Mouse (Mus musculus): ENCODE data around the gene Cwc25.
A peak's percentile ranks its signal among the peaks of the same experiment; 100 is the strongest.

Cwc25 gene

GRCm38 (mm10) chr11:97766154-97766881 is at the start of gene Cwc25:
Gene Cwc25, minus strand, starts transcription at chr11:97766556.
- DNase-seq (ENCODE audit: low spot score): peak; percentile 96

DNA sequence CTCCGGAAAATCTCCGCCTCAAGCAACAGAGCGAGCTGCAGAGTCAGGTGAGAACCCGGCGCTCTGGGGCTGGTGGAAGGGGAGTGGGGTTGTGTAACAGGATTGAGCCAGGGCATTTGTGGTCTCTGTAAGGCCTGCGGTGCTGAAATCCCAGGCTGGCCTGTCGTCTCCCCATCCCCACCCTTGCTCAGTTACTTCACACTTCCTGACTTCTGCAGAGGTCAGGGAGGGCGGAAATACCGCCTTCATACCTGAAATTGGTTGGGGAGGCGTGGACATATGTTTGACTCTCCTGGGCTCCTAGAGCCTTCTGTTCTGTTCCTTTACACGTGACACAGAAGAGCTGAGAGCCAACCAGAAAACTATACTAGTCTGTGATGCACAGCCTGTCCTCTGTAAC is 49.4 kb upstream of the Cwc25 start:
- DNase-seq (ENCODE audit: low spot score): no peak

GRCm38 (mm10) chr11:97813746-97814515 is 47.6 kb upstream of the Cwc25 start:
- DNase-seq (ENCODE audit: low spot score): no peak

- no peak for DNase-seq (ENCODE audit: low spot score)
Observed at GRCm38 (mm10) chr11:97813085-97813484, 46.7 kb upstream of the Cwc25 start.

DNA sequence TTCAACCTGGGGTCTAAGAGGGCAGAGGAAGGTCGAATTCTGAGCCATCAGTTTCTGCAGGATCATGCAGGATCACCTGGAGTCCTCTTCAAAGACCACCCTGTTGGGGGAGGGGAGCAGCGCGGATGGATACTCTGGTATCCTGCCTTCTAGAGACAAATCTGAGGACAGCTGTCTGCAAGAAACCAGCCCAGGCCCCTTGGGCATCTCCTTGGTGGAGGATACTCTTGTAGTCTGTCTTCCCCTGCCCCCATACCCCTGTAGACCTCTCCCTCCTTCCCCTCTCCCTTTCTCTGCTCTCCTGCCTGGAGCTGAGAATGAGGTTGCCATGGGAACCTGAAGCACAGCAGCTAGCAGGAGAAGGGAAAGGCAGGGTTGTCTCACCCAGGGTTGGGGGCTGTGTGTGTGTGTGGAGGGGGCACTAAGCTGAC is 46.1 kb upstream of the Cwc25 start:
- DNase-seq (ENCODE audit: low spot score): no peak

GRCm38 (mm10) chr11:97811569-97812362 is 45.4 kb upstream of the Cwc25 start:
- DNase-seq (ENCODE audit: low spot score): no peak

DNA sequence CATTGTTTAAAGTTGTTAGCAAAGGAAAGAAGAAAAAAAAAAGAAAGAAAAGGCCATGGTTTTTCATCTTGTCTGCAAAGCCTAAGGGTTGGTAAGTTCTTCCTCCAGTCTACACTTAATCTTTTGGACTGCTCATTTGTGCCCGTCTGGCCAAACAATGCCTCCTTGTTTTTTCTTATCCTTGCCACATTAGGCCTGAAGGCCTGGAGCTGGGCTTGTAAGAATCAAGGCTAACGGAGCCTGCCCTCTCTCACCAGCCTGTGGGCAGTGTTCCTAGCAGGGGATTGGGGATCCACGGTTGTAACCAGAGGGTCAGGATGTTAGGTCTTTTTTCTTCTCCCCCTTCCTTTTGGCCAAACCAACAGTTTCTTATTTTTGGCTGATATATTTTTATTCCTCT is 44.6 kb upstream of the Cwc25 start:
- DNase-seq (ENCODE audit: low spot score): no peak

GRCm38 (mm10) chr11:97810356-97810755 is 44.0 kb upstream of the Cwc25 start:
- DNase-seq (ENCODE audit: low spot score): peak; percentile 76

- DNase-seq (ENCODE audit: low spot score): no peak
Observed at GRCm38 (mm10) chr11:97809235-97810121, 43.1 kb upstream of the Cwc25 start.

- DNase-seq (ENCODE audit: low spot score): no peak
Observed at GRCm38 (mm10) chr11:97808621-97809234, 42.4 kb upstream of the Cwc25 start.

DNA sequence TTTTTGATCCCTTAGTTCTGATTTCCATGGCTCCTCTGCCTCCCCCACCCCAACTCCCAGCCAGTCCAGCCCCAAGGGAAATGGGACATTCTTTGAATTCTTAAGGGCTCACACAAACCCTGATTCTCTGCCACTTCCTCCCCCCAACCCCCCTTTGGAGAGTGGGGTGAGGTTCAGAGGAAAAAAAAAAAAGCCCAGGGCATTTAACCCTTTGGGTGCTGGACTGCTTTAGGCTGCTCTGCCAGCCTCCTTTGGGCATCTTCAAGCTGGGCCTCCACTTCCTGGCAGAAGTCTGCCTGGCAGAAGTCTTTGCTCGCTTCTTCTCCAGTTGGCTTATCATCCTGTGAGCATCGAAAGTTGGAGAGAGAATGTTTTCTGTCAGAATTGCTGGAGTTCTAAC is 41.7 kb upstream of the Cwc25 start:
- peak; percentile 63 for DNase-seq (ENCODE audit: low spot score)

DNA sequence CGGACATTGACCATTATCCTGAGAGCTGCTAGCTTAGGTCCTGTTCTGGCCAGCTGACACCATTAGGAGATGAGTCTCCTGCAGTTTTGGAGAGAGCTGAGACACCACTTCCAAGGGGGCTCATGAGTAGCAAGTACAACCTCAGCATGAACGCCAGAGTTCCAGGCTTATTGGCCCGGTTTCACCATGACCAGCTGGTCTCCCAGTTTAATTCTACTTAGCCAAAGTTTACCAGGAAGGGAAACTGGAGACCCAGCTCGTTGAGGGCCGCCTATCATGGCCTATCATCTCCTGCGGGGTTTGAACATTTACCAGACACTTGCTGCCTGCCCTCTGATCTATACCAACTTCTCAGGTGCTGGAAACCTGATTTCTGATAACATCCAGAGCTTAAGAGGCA is 41.3 kb upstream of the Cwc25 start:
- DNase-seq (ENCODE audit: low spot score): no peak

- DNase-seq (ENCODE audit: low spot score): no peak
Observed at GRCm38 (mm10) chr11:97806613-97806964, 40.2 kb upstream of the Cwc25 start.

DNA sequence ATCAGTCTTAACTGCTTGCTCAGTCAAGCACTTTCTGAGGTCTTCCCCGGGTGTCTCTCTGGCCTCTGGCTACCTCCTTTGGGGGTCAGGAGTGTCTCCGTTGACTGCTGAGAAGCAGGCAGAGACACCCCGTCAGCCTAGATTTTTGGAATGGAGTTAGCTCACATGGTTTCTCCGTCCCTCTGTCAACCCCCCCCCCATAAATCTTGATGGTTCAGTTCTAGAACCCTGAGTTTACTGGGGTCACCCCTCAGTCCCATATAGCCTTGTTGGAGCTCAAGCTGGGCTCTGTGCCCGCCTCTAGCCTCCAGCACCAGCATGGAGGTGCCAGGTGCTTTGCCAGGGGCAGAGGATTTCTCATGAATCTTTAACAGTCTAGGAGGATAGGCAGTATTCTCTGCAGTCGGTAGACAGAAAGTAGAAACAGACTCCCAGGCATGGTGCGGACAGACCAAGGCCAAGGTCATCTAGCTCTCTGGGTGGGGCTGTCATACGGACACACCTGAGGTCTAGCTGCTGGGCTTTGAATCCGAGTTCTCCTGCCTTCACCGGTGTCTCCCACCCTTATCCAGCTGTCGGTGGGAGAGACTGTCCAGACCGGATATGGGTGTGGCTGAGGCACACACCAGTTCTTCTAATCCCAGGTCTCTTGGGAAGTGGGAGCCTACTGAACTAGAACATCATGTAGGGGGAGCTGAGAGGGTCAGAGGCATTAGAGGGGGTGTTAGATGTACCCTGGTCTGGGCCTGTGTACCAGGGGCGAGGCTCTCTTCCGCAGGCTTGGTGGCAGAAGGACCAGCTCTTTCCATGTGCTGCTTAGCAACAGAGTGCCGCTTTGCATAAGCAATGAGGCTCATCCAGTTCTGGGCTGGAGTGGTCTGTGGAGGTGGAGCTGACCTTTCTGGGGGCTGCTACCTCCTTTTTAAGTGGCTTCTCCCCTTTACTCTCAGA is 39.6 kb upstream of the Cwc25 start:
- no peak for DNase-seq (ENCODE audit: low spot score)

DNA sequence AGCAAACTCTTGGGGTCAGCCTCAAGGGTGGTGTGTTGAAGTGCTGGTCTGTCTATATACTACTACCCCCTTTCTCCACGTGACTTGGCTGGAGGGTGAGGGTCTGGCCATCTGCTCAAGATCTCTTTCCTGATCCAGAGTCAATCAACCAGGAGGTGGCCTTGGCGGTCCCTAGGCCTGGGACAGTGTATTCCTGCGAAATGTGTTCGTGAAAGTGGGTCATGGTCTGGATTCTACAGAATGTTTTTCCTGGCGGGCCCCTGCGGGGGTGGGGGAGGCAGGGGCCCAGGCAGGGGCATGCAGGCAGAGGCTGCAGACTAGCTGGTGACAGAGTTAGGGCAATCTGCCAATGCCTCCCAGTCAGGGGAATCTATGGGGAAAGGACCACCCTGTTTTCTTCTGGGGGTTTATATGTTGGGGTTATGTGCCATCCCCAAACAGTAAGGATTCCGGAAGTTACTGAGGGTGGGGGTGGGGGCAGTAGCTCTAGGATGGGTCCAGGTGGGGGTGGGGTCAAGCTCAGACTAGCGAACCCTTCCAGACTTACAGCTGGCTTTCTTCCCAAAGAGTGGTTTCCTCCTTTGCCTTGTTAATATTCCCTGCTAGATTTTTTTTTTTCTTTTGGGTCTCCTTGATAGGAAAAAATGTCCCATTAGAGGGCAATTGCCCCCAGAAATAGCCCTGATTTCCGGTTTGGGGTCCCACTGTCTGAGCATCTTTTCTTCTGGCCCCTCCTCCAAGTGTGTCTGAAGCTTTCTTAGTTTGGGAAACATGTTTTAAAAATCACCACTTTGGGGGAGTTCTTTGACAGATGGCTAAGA is 38.7 kb upstream of the Cwc25 start:
- no peak for DNase-seq (ENCODE audit: low spot score)

DNA sequence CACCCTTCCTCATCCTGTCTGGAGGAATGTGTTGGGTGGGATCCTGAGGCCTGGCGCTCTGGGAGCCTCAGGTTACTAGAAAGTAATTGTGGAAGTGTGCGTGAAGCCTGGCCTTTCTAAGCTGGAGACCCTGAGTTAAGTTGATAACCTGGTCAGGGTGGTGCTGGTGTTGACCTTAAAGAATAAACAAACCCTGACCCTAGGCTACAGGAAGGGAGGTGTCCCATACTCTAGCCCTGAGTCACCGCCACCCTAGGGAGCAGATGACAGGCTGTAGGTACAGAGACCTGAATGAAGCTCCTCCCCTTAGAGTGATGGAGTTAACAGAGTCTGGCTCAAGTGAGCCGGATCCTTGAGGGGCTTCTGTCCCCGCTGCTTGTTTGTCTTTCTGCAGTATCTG is 37.5 kb upstream of the Cwc25 start:
- no peak for DNase-seq (ENCODE audit: low spot score)

GRCm38 (mm10) chr11:97802495-97802894 is 36.1 kb upstream of the Cwc25 start:
- no peak for DNase-seq (ENCODE audit: low spot score)

DNA sequence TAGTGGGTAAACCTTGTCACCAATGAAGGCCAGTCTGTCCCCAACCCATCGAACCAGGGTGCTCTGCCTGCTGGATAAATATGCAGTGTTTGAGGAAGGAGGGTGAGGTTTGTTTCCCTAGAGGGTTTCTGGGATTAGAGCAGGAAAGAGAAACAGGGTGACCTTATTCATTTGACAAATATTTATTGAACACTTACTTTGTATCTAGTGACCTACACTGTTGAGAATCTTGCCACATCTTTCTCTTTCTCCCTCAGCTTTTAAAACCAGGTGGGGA is 35.8 kb upstream of the Cwc25 start:
- no peak for DNase-seq (ENCODE audit: low spot score)

DNA sequence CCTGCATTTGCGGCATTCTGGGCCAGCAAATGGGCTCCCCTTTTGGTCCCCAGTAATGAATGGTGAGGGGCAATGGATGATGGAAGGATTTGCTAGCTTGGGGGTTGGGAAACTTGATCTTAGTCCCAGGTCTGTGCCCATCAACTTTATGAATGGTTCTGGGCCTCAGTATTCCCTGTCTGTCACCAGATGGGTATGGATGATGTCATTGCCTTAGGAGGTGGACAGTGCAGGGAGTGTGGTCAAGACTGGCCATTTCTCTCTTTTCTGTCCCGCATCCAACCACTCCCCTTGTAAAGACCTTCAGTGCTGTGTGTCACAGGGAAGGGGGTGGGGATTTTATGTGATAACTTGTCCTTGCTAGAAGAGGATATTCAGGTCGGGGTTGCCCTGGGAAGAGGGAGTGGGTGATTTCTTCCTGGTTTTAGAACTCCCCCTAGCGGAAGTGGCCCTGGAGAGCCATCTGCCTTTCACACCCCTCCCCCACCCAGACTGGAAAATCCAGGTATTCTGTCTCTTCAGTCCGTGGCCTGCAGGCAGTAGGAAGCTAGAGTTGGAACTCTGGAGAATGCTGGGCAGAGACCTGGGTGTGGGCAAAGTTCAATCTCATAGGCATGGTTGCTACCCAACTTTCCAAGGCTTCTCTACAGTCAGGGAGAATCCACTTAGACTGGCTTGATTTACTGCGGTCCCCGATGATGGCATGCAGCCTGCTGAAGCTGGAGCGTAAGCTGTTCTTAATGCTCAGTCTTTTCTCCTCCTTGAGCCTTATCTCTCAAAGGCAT is 35.2 kb upstream of the Cwc25 start:
- peak; percentile 62 for DNase-seq (ENCODE audit: low spot score)
